Mouse (Mus musculus): Measurements from ENCODE around the gene Cmtm8. TPM values are rescaled to one million over a fixed set of nuclear protein-coding genes. Genes with fewer than 3 reads are reported as not detected.

Cmtm8 gene
- polyA plus RNA-seq, 1 experiment from 2014 or later, result 62.3 TPM

DNA sequence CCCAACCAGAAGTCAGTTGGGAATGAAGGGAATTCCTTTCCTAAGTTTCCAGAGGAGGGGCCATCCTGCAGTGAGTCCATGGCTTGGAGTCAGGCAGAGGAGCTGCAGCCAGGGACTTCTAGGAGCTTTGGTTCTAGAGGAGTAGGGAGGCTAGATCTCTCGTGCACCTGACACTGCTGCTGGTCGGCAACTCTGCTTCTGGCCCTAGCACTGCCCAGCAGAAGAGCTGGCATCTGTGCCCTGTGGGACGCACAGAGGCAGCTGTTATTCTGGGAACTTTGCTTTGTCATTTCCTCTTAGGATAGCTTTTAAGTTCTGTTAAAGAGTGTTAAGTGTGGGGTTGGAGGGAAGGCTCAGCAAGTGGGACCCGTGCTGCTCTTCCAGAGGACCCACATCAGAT lies 98.3 kb downstream of the Cmtm8 start:
- H3K36me3 ChIP-seq (ENCODE audit: control insufficient read depth, insufficient read depth), result peaks cover 17% of the 10 kb centered on the region
- no peaks in the 10 kb centered on the region for H3K9me3 ChIP-seq (replicated peaks; ENCODE audit: control insufficient read depth, low read length)
- WGBS (ENCODE audit: insufficient replicate concordance), result 23% methylated on average over 4 of the region's 4 CpGs
- H3K4me1 ChIP-seq (ENCODE audit: control insufficient read depth, low read depth, low read length), result no peaks in the 10 kb centered on the region; the same call in 1 of the 2 replicates
- H3K4me2 ChIP-seq (ENCODE audit: low read depth, low read length), result no peak overlapping the region
- no peak overlapping the region for H3K4me3 ChIP-seq (ENCODE audit: low read depth, low read length)
- H3K27ac ChIP-seq (ENCODE audit: low read length), result no peak overlapping the region
- H3K9ac ChIP-seq (ENCODE audit: low read depth, low read length), result no peak overlapping the region
- no peaks in the 10 kb centered on the region for H3K27me3 ChIP-seq (ENCODE audit: control insufficient read depth, insufficient read depth, low read depth, low read length)
- no peak for ATAC-seq (ENCODE audit: low read depth)

DNA sequence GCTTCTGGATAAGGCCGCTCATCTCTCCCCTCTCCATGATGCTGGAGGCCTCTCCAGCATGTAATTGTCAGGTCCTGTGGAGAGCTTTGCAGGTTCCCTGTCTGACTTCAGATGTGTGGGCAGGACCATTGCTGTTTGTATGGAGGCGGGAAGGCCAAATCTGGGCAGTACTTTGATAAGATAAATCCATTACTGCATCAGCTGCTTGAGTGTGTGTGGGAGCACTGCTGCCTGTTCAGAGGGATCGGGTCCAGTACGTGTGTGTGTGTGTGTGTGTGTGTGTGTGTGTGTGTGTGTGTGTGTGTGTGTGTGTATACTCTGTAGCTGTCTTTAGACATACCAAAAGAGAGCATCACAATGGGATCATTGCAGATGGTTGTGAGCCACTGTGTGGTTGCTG lies 98.8 kb downstream of the Cmtm8 start:
- no peak for ATAC-seq (ENCODE audit: low read depth)
- Histone ChIP-seq H3K9me3 (replicated peaks; ENCODE audit: control insufficient read depth, low read length) (no peaks in the 10 kb centered on the region), H3K27me3 (ENCODE audit: control insufficient read depth, insufficient read depth, low read depth, low read length) (no peaks in the 10 kb centered on the region), H3K4me2 (ENCODE audit: low read depth, low read length) (no peak overlapping the region), H3K36me3 (ENCODE audit: control insufficient read depth, insufficient read depth) (peaks cover 17% of the 10 kb centered on the region), H3K9ac (ENCODE audit: low read depth, low read length) (no peak overlapping the region), H3K4me3 (ENCODE audit: low read depth, low read length) (no peak overlapping the region), H3K4me1 (ENCODE audit: control insufficient read depth, low read depth, low read length) (no peaks in the 10 kb centered on the region; the same call in 1 of the 2 replicates), H3K27ac (ENCODE audit: low read length) (no peak overlapping the region)
- WGBS (ENCODE audit: insufficient replicate concordance), result 44% methylated on average over 4 of the region's 4 CpGs

DNA sequence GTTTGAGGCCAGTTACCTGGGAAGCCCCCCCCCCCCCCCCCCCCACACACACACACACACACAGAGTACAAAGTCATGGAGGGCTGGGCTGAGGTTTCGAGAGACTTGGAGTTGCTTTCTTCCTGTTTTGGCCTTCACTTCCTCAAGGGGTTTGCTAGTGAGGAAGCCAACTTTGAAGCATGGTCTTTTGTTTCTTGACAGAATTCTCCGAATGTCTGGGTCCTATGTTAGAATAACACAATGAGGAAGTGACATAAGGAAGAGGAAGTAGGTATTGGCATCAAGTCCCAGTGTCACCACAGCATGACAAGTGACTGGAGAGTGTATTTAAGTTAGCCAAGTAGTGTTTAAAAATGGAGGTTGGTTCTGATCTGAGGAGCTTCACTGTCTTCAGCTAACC lies 101.2 kb downstream of the Cmtm8 start:
- Histone ChIP-seq H3K4me2 (ENCODE audit: low read depth, low read length) (no peak overlapping the region), H3K9ac (ENCODE audit: low read depth, low read length) (no peak overlapping the region), H3K36me3 (ENCODE audit: control insufficient read depth, insufficient read depth) (peaks cover 5% of the 10 kb centered on the region), H3K27ac (ENCODE audit: low read length) (0 out of 2 replicates have a peak overlapping the region, but pooled peaks have one; percentile 23), H3K9me3 (replicated peaks; ENCODE audit: control insufficient read depth, low read length) (no peaks in the 10 kb centered on the region), H3K4me3 (ENCODE audit: low read depth, low read length) (no peak overlapping the region), H3K4me1 (ENCODE audit: control insufficient read depth, low read depth, low read length) (no peaks in the 10 kb centered on the region; the same call in 1 of the 2 replicates), H3K27me3 (ENCODE audit: control insufficient read depth, insufficient read depth, low read depth, low read length) (no peaks in the 10 kb centered on the region)
- ATAC-seq (ENCODE audit: low read depth), result peak; percentile 53
- 30% methylated on average over 2 of the region's 2 CpGs for WGBS (ENCODE audit: insufficient replicate concordance)

DNA sequence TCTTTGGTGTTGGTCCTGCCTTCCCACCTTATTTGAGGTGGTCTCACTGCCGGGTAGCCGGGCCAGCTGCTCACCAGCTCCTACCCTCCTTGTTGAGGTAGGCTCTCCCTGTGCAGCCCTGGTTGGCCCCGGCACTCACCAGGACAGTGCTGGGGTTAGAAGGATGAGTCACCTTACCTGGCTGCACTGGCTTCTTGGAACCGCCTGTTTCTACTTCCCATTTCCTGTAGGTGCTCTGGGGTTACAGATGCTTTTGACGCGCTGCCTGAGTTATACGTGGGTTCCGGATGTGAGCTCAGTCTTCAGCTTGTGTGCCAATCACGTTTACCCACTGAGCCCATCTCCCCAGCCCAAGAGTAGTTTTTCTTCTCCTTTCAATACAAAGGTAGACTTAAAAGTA lies 103.6 kb downstream of the Cmtm8 start:
- 75% methylated on average over 9 of the region's 9 CpGs for WGBS (ENCODE audit: insufficient replicate concordance)
- H3K9me3 ChIP-seq (replicated peaks; ENCODE audit: control insufficient read depth, low read length), result no peaks in the 10 kb centered on the region
- H3K27ac ChIP-seq (ENCODE audit: low read length), result no peak overlapping the region
- no peaks in the 10 kb centered on the region for H3K36me3 ChIP-seq (ENCODE audit: control insufficient read depth, insufficient read depth)
- no peak overlapping the region for H3K4me2 ChIP-seq (ENCODE audit: low read depth, low read length)
- no peak overlapping the region for H3K9ac ChIP-seq (ENCODE audit: low read depth, low read length)
- no peak for ATAC-seq (ENCODE audit: low read depth)
- no peaks in the 10 kb centered on the region for H3K27me3 ChIP-seq (ENCODE audit: control insufficient read depth, insufficient read depth, low read depth, low read length)
- no peak overlapping the region for H3K4me3 ChIP-seq (ENCODE audit: low read depth, low read length)
- H3K4me1 ChIP-seq (ENCODE audit: control insufficient read depth, low read depth, low read length), result peaks cover 14% of the 10 kb centered on the region

Other genes starting within 250 kb of the Cmtm8 start
- 23.0 and 24.4 TPM in 2 replicates for gene Cnot10, start 204.0 kb downstream of the Cmtm8 start, polyA plus RNA-seq (2015; fragmentation: Nextera tagmentation; extraction: Ambion mirVana)
- gene Dync1li1, start 155.4 kb downstream of the Cmtm8 start, polyA plus RNA-seq (2015; fragmentation: Nextera tagmentation; extraction: Ambion mirVana), result 18.4 and 19.3 TPM in 2 replicates
- gene Cmtm6, start 113.0 kb downstream of the Cmtm8 start, polyA plus RNA-seq (2015; fragmentation: Nextera tagmentation; extraction: Ambion mirVana), result 28.9 and 32.2 TPM in 2 replicates
- 48.4 and 50.5 TPM in 2 replicates for gene Cmtm7, start 62.3 kb downstream of the Cmtm8 start, polyA plus RNA-seq (2015; fragmentation: Nextera tagmentation; extraction: Ambion mirVana)
- gene Gpd1l, start 89.8 kb upstream of the Cmtm8 start, polyA plus RNA-seq (2015; fragmentation: Nextera tagmentation; extraction: Ambion mirVana), result 6.0 and 6.4 TPM in 2 replicates
- 0.11 TPM in 1 of 2 replicates, not detected in the other for gene Osbpl10, start 134.4 kb upstream of the Cmtm8 start, polyA plus RNA-seq (2015; fragmentation: Nextera tagmentation; extraction: Ambion mirVana)
- 96.9 and 142 TPM in 2 replicates for gene Rps27rt, start 138.6 kb upstream of the Cmtm8 start, polyA plus RNA-seq (2015; fragmentation: Nextera tagmentation; extraction: Ambion mirVana)